Mouse (Mus musculus): ENCODE results near the gene Hoxa6. TPM values are rescaled to one million over a fixed set of nuclear protein-coding genes. Genes with fewer than 3 reads are reported as not detected.

Gene Hoxa6
- polyA plus RNA-seq, 1 experiment from 2014 or later, result 1.2 TPM

GRCm38 (mm10) chr6:52167736-52168161 is 40.8 kb downstream of the Hoxa6 start:
- Histone ChIP-seq H3K27ac (no peak overlapping the region), H3K4me2 (replicated peaks) (no peak overlapping the region), H3K9ac (no peak overlapping the region), H3K27me3 (peaks cover 90% of the 10 kb centered on the region), H3K4me1 (peaks cover 67% of the 10 kb centered on the region), H3K4me3 (no peak overlapping the region), H3K36me3 (peaks cover 18% of the 10 kb centered on the region), H3K9me3 (no peaks in the 10 kb centered on the region)
- no peak for ATAC-seq (ENCODE audit: low FRiP score, low read depth)
- 30% methylated on average over 14 of the region's 14 CpGs for WGBS

- H3K27me3 ChIP-seq, result peaks cover 91% of the 10 kb centered on the region
- no peak for ATAC-seq (ENCODE audit: low FRiP score, low read depth)
- H3K9me3 ChIP-seq, result no peaks in the 10 kb centered on the region
- WGBS, result 53% methylated on average over 1 of the region's 1 CpGs
- no peak overlapping the region for H3K4me3 ChIP-seq
- H3K36me3 ChIP-seq, result peaks cover 18% of the 10 kb centered on the region
- H3K9ac ChIP-seq, result no peak overlapping the region
- H3K27ac ChIP-seq, result no peak overlapping the region
- no peak overlapping the region for H3K4me2 ChIP-seq (replicated peaks)
- peaks cover 62% of the 10 kb centered on the region for H3K4me1 ChIP-seq
Observed at GRCm38 (mm10) chr6:52167176-52167575, 41.3 kb downstream of the Hoxa6 start.

- ATAC-seq (ENCODE audit: low FRiP score, low read depth), result no peak
- H3K9me3 ChIP-seq, result no peaks in the 10 kb centered on the region
- 23% methylated on average over 4 of the region's 4 CpGs for WGBS
- H3K4me2 ChIP-seq (replicated peaks), result no peak overlapping the region
- H3K36me3 ChIP-seq, result peaks cover 17% of the 10 kb centered on the region
- no peak overlapping the region for H3K9ac ChIP-seq
- no peak overlapping the region for H3K4me3 ChIP-seq
- no peak overlapping the region for H3K27ac ChIP-seq
- peaks cover 55% of the 10 kb centered on the region for H3K4me1 ChIP-seq
- H3K27me3 ChIP-seq, result peaks cover 91% of the 10 kb centered on the region
Observed at GRCm38 (mm10) chr6:52166431-52167077, 42.0 kb downstream of the Hoxa6 start.

GRCm38 (mm10) chr6:52165441-52166370 is 42.8 kb downstream of the Hoxa6 start:
- Histone ChIP-seq H3K9me3 (no peaks in the 10 kb centered on the region), H3K4me2 (replicated peaks) (peak overlapping the region; percentile 62), H3K4me3 (peak overlapping the region; percentile 13), H3K27ac (no peak overlapping the region), H3K27me3 (peaks cover 90% of the 10 kb centered on the region), H3K4me1 (peaks cover 53% of the 10 kb centered on the region), H3K36me3 (peaks cover 10% of the 10 kb centered on the region), H3K9ac (no peak overlapping the region; the same call in 1 of the 2 replicates)
- no peak for ATAC-seq (ENCODE audit: low FRiP score, low read depth)
- 7% methylated on average over 28 of the region's 28 CpGs for WGBS

- Histone ChIP-seq H3K9me3 (no peaks in the 10 kb centered on the region), H3K27me3 (peaks cover 90% of the 10 kb centered on the region), H3K27ac (no peak within 1 kb of the TSS), H3K4me1 (peaks cover 53% of the 10 kb centered on the region), H3K4me2 (replicated peaks) (peak within 1 kb of the TSS; percentile 62), H3K9ac (peak within 1 kb of the TSS; percentile 63), H3K4me3 (peak within 1 kb of the TSS; percentile 36), H3K36me3 (peaks cover 1% of the 10 kb centered on the region)
- no peak for ATAC-seq (ENCODE audit: low FRiP score, low read depth)
- 1% methylated on average over 25 of the region's 25 CpGs for WGBS
Observed at GRCm38 (mm10) chr6:52164626-52165440, 43.7 kb downstream of the Hoxa6 start, which contains the start of gene Hoxa2. Hoxa2 (minus strand) TSS chr6:52164831.

- Histone ChIP-seq H3K27me3 (peaks cover 90% of the 10 kb centered on the region), H3K4me1 (peaks cover 58% of the 10 kb centered on the region), H3K4me2 (replicated peaks) (peak overlapping the region; percentile 62), H3K36me3 (no peaks in the 10 kb centered on the region), H3K4me3 (peak overlapping the region; percentile 36), H3K27ac (no peak overlapping the region), H3K9ac (peak overlapping the region; percentile 63; the same call in 1 of the 2 replicates), H3K9me3 (no peaks in the 10 kb centered on the region)
- WGBS, result 2% methylated on average over 38 of the region's 39 CpGs
- no peak for ATAC-seq (ENCODE audit: low FRiP score, low read depth)
Observed at GRCm38 (mm10) chr6:52164051-52164625, 44.4 kb downstream of the Hoxa6 start.

- Histone ChIP-seq H3K27ac (no peak overlapping the region), H3K27me3 (peaks cover 90% of the 10 kb centered on the region), H3K4me2 (replicated peaks) (peak overlapping the region; percentile 62), H3K9ac (no peak overlapping the region), H3K36me3 (no peaks in the 10 kb centered on the region), H3K9me3 (no peaks in the 10 kb centered on the region), H3K4me1 (peaks cover 59% of the 10 kb centered on the region), H3K4me3 (peak overlapping the region; percentile 36)
- ATAC-seq (ENCODE audit: low FRiP score, low read depth), result no peak
- WGBS, result 17% methylated on average over 17 of the region's 17 CpGs
Observed at GRCm38 (mm10) chr6:52163366-52164031, 45.0 kb downstream of the Hoxa6 start.

- H3K36me3 ChIP-seq, result no peaks in the 10 kb centered on the region
- H3K27me3 ChIP-seq, result peaks cover 87% of the 10 kb centered on the region
- peaks cover 59% of the 10 kb centered on the region for H3K4me1 ChIP-seq
- peak overlapping the region; percentile 62 for H3K4me2 ChIP-seq (replicated peaks)
- WGBS, result 33% methylated on average over 14 of the region's 14 CpGs
- no peaks in the 10 kb centered on the region for H3K9me3 ChIP-seq
- ATAC-seq (ENCODE audit: low FRiP score, low read depth), result no peak
- no peak overlapping the region for H3K27ac ChIP-seq
- peak overlapping the region; percentile 23 for H3K4me3 ChIP-seq
- no peak overlapping the region for H3K9ac ChIP-seq
Observed at GRCm38 (mm10) chr6:52162611-52163365, 45.7 kb downstream of the Hoxa6 start.

- ATAC-seq (ENCODE audit: low FRiP score, low read depth), result no peak
- H3K9ac ChIP-seq, result no peak overlapping the region
- no peaks in the 10 kb centered on the region for H3K36me3 ChIP-seq
- no peaks in the 10 kb centered on the region for H3K9me3 ChIP-seq
- H3K4me1 ChIP-seq, result peaks cover 63% of the 10 kb centered on the region
- no peak overlapping the region for H3K4me3 ChIP-seq
- peaks cover 87% of the 10 kb centered on the region for H3K27me3 ChIP-seq
- WGBS, result 37% methylated on average over 1 of the region's 1 CpGs
- no peak overlapping the region for H3K27ac ChIP-seq
- no peak overlapping the region for H3K4me2 ChIP-seq (replicated peaks)
Observed at GRCm38 (mm10) chr6:52162093-52162380, 46.5 kb downstream of the Hoxa6 start.

- H3K9ac ChIP-seq, result no peak overlapping the region
- 23% methylated on average over 8 of the region's 8 CpGs for WGBS
- H3K4me3 ChIP-seq, result peak overlapping the region; percentile 72
- H3K4me2 ChIP-seq (replicated peaks), result peak overlapping the region; percentile 100
- no peaks in the 10 kb centered on the region for H3K36me3 ChIP-seq
- H3K4me1 ChIP-seq, result peaks cover 67% of the 10 kb centered on the region
- no peaks in the 10 kb centered on the region for H3K9me3 ChIP-seq
- H3K27ac ChIP-seq, result no peak overlapping the region
- no peak for ATAC-seq (ENCODE audit: low FRiP score, low read depth)
- peaks cover 87% of the 10 kb centered on the region for H3K27me3 ChIP-seq
Observed at GRCm38 (mm10) chr6:52161336-52162092, 47.0 kb downstream of the Hoxa6 start.

All from limb, embryonic 13.5 days (tissue).